ENCODE assay signal across 27 mouse cellular contexts in the genomic region with DNA sequence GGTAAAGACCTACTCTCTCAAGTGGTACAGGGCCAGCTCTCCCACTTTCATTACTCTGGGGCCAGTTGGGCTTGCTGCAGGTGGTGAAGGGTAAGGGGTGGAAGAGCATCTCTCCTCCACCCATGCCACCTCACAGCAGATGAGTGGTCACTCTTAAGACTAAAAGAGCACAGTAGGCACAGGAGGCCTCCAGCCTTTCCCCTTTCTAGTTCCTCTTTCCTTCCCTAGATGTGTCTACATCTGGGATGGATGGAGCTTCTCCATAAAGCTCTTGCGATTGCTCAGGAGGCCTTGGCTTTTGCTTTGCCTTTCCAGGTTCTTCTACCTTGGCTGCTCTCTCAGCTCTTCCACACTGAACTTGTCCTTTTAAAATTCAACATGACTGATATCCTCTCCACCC.
A peak's percentile ranks its signal among the peaks of the same experiment; 100 is the strongest.
DNase-seq lines count a peak whose midpoint lies in the region; ATAC-seq and TF ChIP-seq lines count a peak whose summit lies in the region.
"Had no signal": no experiment of that assay in that cellular context is flagged by ENCODE, and none has a peak within 500 bp of the region (broad histone marks: within the 10 kb centered on the region; RNA-seq: fewer than 3 reads in every experiment).

No protein-coding gene starts in this region.

- peak; percentile 52 for ATAC-seq in granulocyte monocyte progenitor cell, adult 5-6 weeks (replicated peaks; ENCODE audit: poor library complexity, severe bottlenecking)
- ATAC-seq in limb, embryonic 13.5 days (ENCODE audit: low FRiP score, low read depth), result no peak
- ATAC-seq in megakaryocyte progenitor cell, adult 5-6 weeks (replicated peaks; ENCODE audit: poor library complexity), result peak; percentile 52
- ATAC-seq in heart, embryonic 12.5 days (ENCODE audit: insufficient number of reproducible peaks, low FRiP score), result no peak
- ATAC-seq in forebrain, embryonic 11.5 days (replicated peaks; ENCODE audit: low FRiP score), result no peak
- ATAC-seq: forebrain, embryonic 13.5 days; forebrain, embryonic 16.5 days; hindbrain, embryonic 16.5 days; intestine, embryonic 15.5 days; Patski had no signal

- 78% methylated on average over 1 of the region's 1 CpGs for WGBS in limb, embryonic 13.5 days
- 95% methylated on average over 1 of the region's 1 CpGs for WGBS in heart, embryonic 12.5 days
- WGBS in forebrain, embryonic 11.5 days, result 100% methylated on average over 1 of the region's 1 CpGs

- H3K27ac ChIP-seq in gastrocnemius, adult 2 months, result peak overlapping the region; percentile 50; the same call in 1 of the 2 replicates
- H3K27ac ChIP-seq in limb, embryonic 13.5 days, result peak overlapping the region; percentile 80
- H3K27ac ChIP-seq in heart, embryonic 12.5 days (ENCODE audit: poor library complexity, severe bottlenecking), result no peak overlapping the region
- no peak overlapping the region for H3K27ac ChIP-seq in forebrain, embryonic 11.5 days (ENCODE audit: low read depth, low read length)
- H3K27ac ChIP-seq: forebrain, embryonic 13.5 days; heart, embryonic 15.5 days; hindbrain, embryonic 10.5 days; hindbrain, embryonic 13.5 days; intestine, embryonic 15.5 days had no signal

- peaks cover 68% of the 10 kb centered on the region for H3K4me1 ChIP-seq in limb, embryonic 13.5 days
- peaks cover 8% of the 10 kb centered on the region; the same call in 1 of the 2 replicates for H3K4me1 ChIP-seq in heart, embryonic 12.5 days (replicated peaks)
- H3K4me1 ChIP-seq in forebrain, embryonic 11.5 days (replicated peaks; ENCODE audit: control insufficient read depth, insufficient read depth, low read length), result no peaks in the 10 kb centered on the region
- H3K4me1 ChIP-seq: intestine, embryonic 15.5 days had no signal

- no peaks in the 10 kb centered on the region for H3K36me3 ChIP-seq in limb, embryonic 13.5 days
- no peaks in the 10 kb centered on the region for H3K36me3 ChIP-seq in heart, embryonic 12.5 days
- no peaks in the 10 kb centered on the region for H3K36me3 ChIP-seq in forebrain, embryonic 11.5 days (ENCODE audit: control insufficient read depth, insufficient read depth, low read length)
- H3K36me3 ChIP-seq: heart, embryonic 15.5 days; hindbrain, embryonic 10.5 days; hindbrain, embryonic 13.5 days; intestine, embryonic 15.5 days had no signal

- H3K4me3 ChIP-seq in gastrocnemius, adult 2 months, result no peak overlapping the region
- H3K4me3 ChIP-seq in limb, embryonic 13.5 days, result no peak overlapping the region
- H3K4me3 ChIP-seq in heart, embryonic 12.5 days, result no peak overlapping the region
- no peak overlapping the region for H3K4me3 ChIP-seq in forebrain, embryonic 11.5 days (ENCODE audit: low read depth, low read length)
- H3K4me3 ChIP-seq: erythroblast, embryonic 14.5 days; forebrain, embryonic 13.5 days; heart, embryonic 15.5 days; hindbrain, embryonic 10.5 days; hindbrain, embryonic 13.5 days; intestine, embryonic 15.5 days had no signal

- no peaks in the 10 kb centered on the region for H3K27me3 ChIP-seq in limb, embryonic 13.5 days
- H3K27me3 ChIP-seq in heart, embryonic 12.5 days (replicated peaks), result no peaks in the 10 kb centered on the region
- no peaks in the 10 kb centered on the region for H3K27me3 ChIP-seq in forebrain, embryonic 11.5 days (ENCODE audit: control insufficient read depth, insufficient read depth, low read length)
- H3K27me3 ChIP-seq: forebrain, embryonic 13.5 days; heart, embryonic 15.5 days; hindbrain, embryonic 13.5 days; intestine, embryonic 15.5 days; Patski had no signal

- no peak overlapping the region for H3K4me2 ChIP-seq in limb, embryonic 13.5 days (replicated peaks)
- no peak overlapping the region for H3K4me2 ChIP-seq in heart, embryonic 12.5 days
- H3K4me2 ChIP-seq in forebrain, embryonic 11.5 days (ENCODE audit: low read depth, low read length, severe bottlenecking), result no peak overlapping the region
- H3K4me2 ChIP-seq: forebrain, embryonic 13.5 days; heart, embryonic 11.5 days; heart, embryonic 15.5 days; hindbrain, embryonic 13.5 days; intestine, embryonic 15.5 days had no signal

- H3K9me3 ChIP-seq in limb, embryonic 13.5 days, result no peaks in the 10 kb centered on the region
- no peaks in the 10 kb centered on the region for H3K9me3 ChIP-seq in heart, embryonic 12.5 days (replicated peaks)
- no peaks in the 10 kb centered on the region for H3K9me3 ChIP-seq in forebrain, embryonic 11.5 days (ENCODE audit: control insufficient read depth, low read length)
- H3K9me3 ChIP-seq: forebrain, embryonic 13.5 days; heart, embryonic 15.5 days; hindbrain, embryonic 10.5 days; hindbrain, embryonic 13.5 days; intestine, embryonic 15.5 days had no signal

- no peak for TF ChIP-seq CTCF in gastrocnemius, adult 2 months (IDR thresholded peaks at IDR 0.05)

- H3K9ac ChIP-seq in limb, embryonic 13.5 days, result no peak overlapping the region
- no peak overlapping the region for H3K9ac ChIP-seq in heart, embryonic 12.5 days
- no peak overlapping the region for H3K9ac ChIP-seq in forebrain, embryonic 11.5 days (ENCODE audit: low read length)
- H3K9ac ChIP-seq: forebrain, embryonic 13.5 days; heart, embryonic 15.5 days; hindbrain, embryonic 13.5 days; intestine, embryonic 15.5 days had no signal

- intact Hi-C loops in gastrocnemius, adult 2 months (cut with DNase I), result no loop called here

- no peak for DNase-seq in gastrocnemius, adult 2 months
- no peak for DNase-seq in gastrocnemius, adult 8-10 months (ENCODE audit: low spot score in 2 of 2)
- DNase-seq in thymus, postnatal 36 days, result no peak
- no peak for DNase-seq in forebrain, embryonic 11.5 days (ENCODE audit: low spot score)
- DNase-seq: adrenal gland, adult 2 months; adrenal gland, postnatal 14 days; cerebellum, adult 11 months; cerebellum, adult 2 months; cerebellum, adult 9-11 months; cerebellum, postnatal 25 days; gastrocnemius, postnatal 25 days; heart, postnatal 10 days; heart, postnatal 36 days had no signal

Comparison
In these comparisons a context has a peak if more than half of its experiments do, and no peak if none do; other contexts are left out.
1. H3K27ac ChIP-seq: peak in gastrocnemius, adult 2 months (single experiment) and limb, embryonic 13.5 days (single experiment); none in heart, embryonic 12.5 days (single experiment) and forebrain, embryonic 11.5 days (single experiment).
2. ATAC-seq: peak in granulocyte monocyte progenitor cell, adult 5-6 weeks (single experiment) and megakaryocyte progenitor cell, adult 5-6 weeks (single experiment); none in limb, embryonic 13.5 days (single experiment), heart, embryonic 12.5 days (single experiment) and forebrain, embryonic 11.5 days (single experiment).